Comparison of ENCODE assay signal across 10 mouse cellular contexts in the genomic region with DNA sequence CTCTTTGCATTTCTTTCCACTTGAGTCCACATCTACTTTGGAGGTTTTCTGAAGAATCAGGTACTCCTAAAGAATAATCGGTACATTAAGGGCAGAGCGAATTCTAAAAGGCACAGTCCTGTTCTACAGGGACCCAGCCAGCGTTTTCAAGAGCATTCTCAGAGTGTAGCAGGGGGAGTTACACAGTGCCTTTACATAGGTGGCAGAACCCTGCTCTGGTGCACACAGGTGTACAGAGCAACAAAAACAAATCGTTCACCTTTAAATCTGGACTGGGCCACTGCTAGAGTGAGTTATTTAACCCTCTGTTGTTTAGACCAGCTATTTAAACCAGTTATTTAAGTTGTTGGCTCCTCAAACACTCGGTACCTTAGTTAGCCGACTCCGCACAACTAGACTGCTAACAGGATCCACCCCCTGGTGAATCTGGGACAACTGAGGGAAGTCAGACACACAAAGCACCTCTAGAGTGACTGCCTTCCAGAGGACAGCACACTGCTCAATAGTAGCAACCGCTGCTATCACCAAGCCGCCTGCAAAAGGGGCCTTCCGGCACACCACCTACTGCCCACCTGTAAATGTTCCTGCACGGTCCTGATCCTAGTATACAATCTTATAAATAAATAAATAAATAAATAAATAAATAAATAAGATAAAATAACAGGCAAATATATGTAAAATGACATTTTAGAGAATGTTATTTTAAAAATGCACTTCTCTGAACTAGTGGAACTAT. TPM values are rescaled to one million over a fixed set of nuclear protein-coding genes. Genes with fewer than 3 reads are reported as not detected.
A peak's percentile ranks its signal among the peaks of the same experiment; 100 is the strongest.
DNase-seq lines count a peak whose midpoint lies in the region; ATAC-seq and TF ChIP-seq lines count a peak whose summit lies in the region.
"Had no signal": no experiment of that assay in that cellular context is flagged by ENCODE, and none has a peak within 500 bp of the region (broad histone marks: within the 10 kb centered on the region; RNA-seq: fewer than 3 reads in every experiment).

No protein-coding gene starts in this region.

- 23% methylated on average over 11 of the region's 11 CpGs for WGBS in forebrain, embryonic 13.5 days
- WGBS in hindbrain, postnatal 0 days = 49% methylated on average over 11 of the region's 11 CpGs
- WGBS in neural tube, embryonic 14.5 days = 45% methylated on average over 11 of the region's 11 CpGs

- H3K9me3 ChIP-seq in forebrain, embryonic 13.5 days (replicated peaks) = no peaks in the 10 kb centered on the region
- H3K9me3 ChIP-seq in hindbrain, postnatal 0 days (ENCODE audit: low read length) = no peaks in the 10 kb centered on the region
- no peaks in the 10 kb centered on the region for H3K9me3 ChIP-seq in neural tube, embryonic 14.5 days (ENCODE audit: control insufficient read depth, low read length)

- peak overlapping the region; percentile 74 for H3K27ac ChIP-seq in forebrain, embryonic 13.5 days
- no peak overlapping the region; the same call in 1 of the 2 replicates for H3K27ac ChIP-seq in hindbrain, postnatal 0 days
- no peak overlapping the region for H3K27ac ChIP-seq in neural tube, embryonic 14.5 days (ENCODE audit: low read depth, low read length)

- H3K36me3 ChIP-seq in forebrain, embryonic 13.5 days (ENCODE audit: poor library complexity, severe bottlenecking) = no peaks in the 10 kb centered on the region
- no peaks in the 10 kb centered on the region for H3K36me3 ChIP-seq in hindbrain, postnatal 0 days (ENCODE audit: insufficient read depth, low read length)
- H3K36me3 ChIP-seq in neural tube, embryonic 14.5 days (ENCODE audit: control insufficient read depth, insufficient read depth, low read length) = no peaks in the 10 kb centered on the region

- no peaks in the 10 kb centered on the region for H3K27me3 ChIP-seq in forebrain, embryonic 13.5 days
- no peaks in the 10 kb centered on the region for H3K27me3 ChIP-seq in hindbrain, postnatal 0 days (ENCODE audit: insufficient read depth, low read length)
- no peaks in the 10 kb centered on the region for H3K27me3 ChIP-seq in neural tube, embryonic 14.5 days (ENCODE audit: control insufficient read depth, insufficient read depth, low read length)

- no peak for TF ChIP-seq CTCF in hindbrain, postnatal 0 days (IDR thresholded peaks at IDR 0.05; ENCODE audit: low read depth)

- ATAC-seq in forebrain, embryonic 13.5 days = peak; percentile 80
- ATAC-seq in hindbrain, postnatal 0 days = no peak
- peak; percentile 67 for ATAC-seq in neural tube, embryonic 14.5 days (ENCODE audit: low read depth)
- no peak for ATAC-seq in erythroblast, adult 5-6 weeks (replicated peaks; ENCODE audit: low FRiP score, poor library complexity, severe bottlenecking)
- ATAC-seq: lung, postnatal 0 days had no signal

- peaks cover 42% of the 10 kb centered on the region for H3K4me1 ChIP-seq in forebrain, embryonic 13.5 days
- 0 out of 2 replicates have a peak, but pooled peaks cover 5% of the 10 kb centered on the region for H3K4me1 ChIP-seq in hindbrain, postnatal 0 days (ENCODE audit: insufficient read depth, low read length)
- H3K4me1 ChIP-seq in neural tube, embryonic 14.5 days (ENCODE audit: control insufficient read depth, insufficient read depth, low read length) = no peaks in the 10 kb centered on the region; the same call in 1 of the 2 replicates

- H3K4me3 ChIP-seq in forebrain, embryonic 13.5 days = peak overlapping the region; percentile 20; the same call in 1 of the 2 replicates
- H3K4me3 ChIP-seq in hindbrain, postnatal 0 days (ENCODE audit: low read length) = peak overlapping the region; percentile 8; the same call in 1 of the 2 replicates
- no peak overlapping the region for H3K4me3 ChIP-seq in neural tube, embryonic 14.5 days (ENCODE audit: low read depth, low read length)

- H3K9ac ChIP-seq in forebrain, embryonic 13.5 days = peak overlapping the region; percentile 46; the same call in 1 of the 2 replicates
- H3K9ac ChIP-seq in hindbrain, postnatal 0 days (replicated peaks; ENCODE audit: low read length) = no peak overlapping the region
- no peak overlapping the region for H3K9ac ChIP-seq in neural tube, embryonic 14.5 days (replicated peaks; ENCODE audit: low read depth, low read length)

- peak; percentile 12 for DNase-seq in embryo, embryonic 11 days
- DNase-seq in embryo, embryonic 10.5 days (ENCODE audit: low spot score) = no peak
- no peak for DNase-seq in hindbrain, postnatal 0 days (ENCODE audit: low spot score)
- DNase-seq in MN1 (ENCODE audit: low spot score) = no peak
- no peak for DNase-seq in lung, adult 18-20 months
- DNase-seq: kidney, postnatal 10 days had no signal

- peak overlapping the region; percentile 53 for H3K4me2 ChIP-seq in forebrain, embryonic 13.5 days
- peak overlapping the region; percentile 45 for H3K4me2 ChIP-seq in hindbrain, postnatal 0 days (ENCODE audit: low read depth, low read length)
- peak overlapping the region; percentile 26; the same call in 1 of the 2 replicates for H3K4me2 ChIP-seq in neural tube, embryonic 14.5 days (ENCODE audit: low read depth, low read length)

RNA-seq across cellular contexts. Expression of a gene that starts 14.9 kb away (rescaled TPM):
- 22.8 and 22.9 TPM in 2 replicates for polyA plus RNA-seq in forebrain, embryonic 13.5 days (2015; fragmentation: Nextera tagmentation; extraction: Ambion mirVana)
- total RNA-seq in hindbrain, postnatal 0 days (2014; rRNA removed) = 4.6 and 5.8 TPM in 2 replicates
- 15.3 and 18.0 TPM in 2 replicates for polyA plus RNA-seq in hindbrain, postnatal 0 days (2015; fragmentation: Nextera tagmentation; extraction: Ambion mirVana)
- 5.9 and 7.6 TPM in 2 replicates for polyA plus RNA-seq in neural tube, embryonic 14.5 days (2014; fragmentation: Nextera tagmentation; extraction: Ambion mirVana)
- total RNA-seq in erythroblast, adult 5-6 weeks (2015; ENCODE audit: low replicate concordance) = 2.7 and 6.5 TPM in 2 replicates
- 1.3 TPM in 1 of 2 replicates, not detected in the other for total RNA-seq in erythroblast, adult 5-6 weeks (2017; ENCODE audit: low replicate concordance)

Comparison
In these comparisons a context has a peak if more than half of its experiments do, and no peak if none do; other contexts are left out.
1. ATAC-seq: peak in forebrain, embryonic 13.5 days (single experiment) and neural tube, embryonic 14.5 days (single experiment); none in hindbrain, postnatal 0 days (single experiment) and erythroblast, adult 5-6 weeks (single experiment).
2. Peak in every context shown above with its lines, with median percentiles within 50 percentile points of each other: H3K4me2 ChIP-seq.